Comparison of ENCODE assay signal across 9 mouse cellular contexts in genomic region chr10:94124376-94124775, GRCm38 (mm10). TPM values are rescaled to one million over a fixed set of nuclear protein-coding genes. Genes with fewer than 3 reads are reported as not detected.
A peak's percentile ranks its signal among the peaks of the same experiment; 100 is the strongest.
DNase-seq lines count a peak whose midpoint lies in the region; ATAC-seq and TF ChIP-seq lines count a peak whose summit lies in the region.
"Had no signal": no experiment of that assay in that cellular context is flagged by ENCODE, and none has a peak within 500 bp of the region (broad histone marks: within the 10 kb centered on the region; RNA-seq: fewer than 3 reads in every experiment).

No protein-coding gene starts in this region.

- DNase-seq in kidney, postnatal 0 days (ENCODE audit: low spot score): no peak
- DNase-seq in urinary bladder, postnatal 14 days (ENCODE audit: low spot score): peak; percentile 26
- no peak for DNase-seq in urinary bladder, postnatal 25 days (ENCODE audit: low spot score)
- DNase-seq in spleen, postnatal 36 days (ENCODE audit: low spot score in 2 of 2): no peak
- DNase-seq: gastrocnemius, postnatal 10 days had no signal

- H3K4me3 ChIP-seq in kidney, postnatal 0 days (replicated peaks; ENCODE audit: low read depth, low read length): no peak overlapping the region
- no peak overlapping the region for H3K4me3 ChIP-seq in kidney, embryonic 14.5 days (ENCODE audit: low read length)
- H3K4me3 ChIP-seq in hindbrain, embryonic 13.5 days: no peak overlapping the region
- H3K4me3 ChIP-seq: midbrain, embryonic 12.5 days had no signal

- H3K9ac ChIP-seq in kidney, postnatal 0 days (ENCODE audit: low read depth, low read length): no peak overlapping the region
- no peak overlapping the region for H3K9ac ChIP-seq in kidney, embryonic 14.5 days (ENCODE audit: low read depth, low read length)
- H3K9ac ChIP-seq in hindbrain, embryonic 13.5 days: no peak overlapping the region
- H3K9ac ChIP-seq: midbrain, embryonic 12.5 days had no signal

- H3K36me3 ChIP-seq in kidney, postnatal 0 days (ENCODE audit: insufficient read depth, low read length): peaks cover 3% of the 10 kb centered on the region; the same call in 1 of the 2 replicates
- no peaks in the 10 kb centered on the region for H3K36me3 ChIP-seq in kidney, embryonic 14.5 days (ENCODE audit: control insufficient read depth, insufficient read depth, low read length)
- H3K36me3 ChIP-seq in hindbrain, embryonic 13.5 days: peaks cover 18% of the 10 kb centered on the region

- no peaks in the 10 kb centered on the region for H3K4me1 ChIP-seq in kidney, postnatal 0 days (replicated peaks; ENCODE audit: insufficient read depth, low read length)
- no peaks in the 10 kb centered on the region for H3K4me1 ChIP-seq in kidney, embryonic 14.5 days (ENCODE audit: control insufficient read depth, insufficient read depth, low read length)
- peaks cover 6% of the 10 kb centered on the region for H3K4me1 ChIP-seq in hindbrain, embryonic 13.5 days (replicated peaks)

- H3K27ac ChIP-seq in kidney, postnatal 0 days: no peak overlapping the region
- no peak overlapping the region for H3K27ac ChIP-seq in kidney, embryonic 14.5 days (ENCODE audit: low read depth, low read length)
- H3K27ac ChIP-seq in hindbrain, embryonic 13.5 days: no peak overlapping the region
- H3K27ac ChIP-seq: midbrain, embryonic 12.5 days had no signal

- H3K4me2 ChIP-seq in kidney, postnatal 0 days (ENCODE audit: low read length): no peak overlapping the region
- no peak overlapping the region for H3K4me2 ChIP-seq in kidney, embryonic 14.5 days (replicated peaks; ENCODE audit: low read depth, low read length)
- no peak overlapping the region for H3K4me2 ChIP-seq in hindbrain, embryonic 13.5 days
- H3K4me2 ChIP-seq: midbrain, embryonic 12.5 days had no signal

- WGBS in kidney, postnatal 0 days: 76% methylated on average over 5 of the region's 5 CpGs
- WGBS in kidney, embryonic 14.5 days: 81% methylated on average over 5 of the region's 5 CpGs
- WGBS in hindbrain, embryonic 13.5 days: 83% methylated on average over 5 of the region's 5 CpGs

- H3K27me3 ChIP-seq in kidney, postnatal 0 days (ENCODE audit: insufficient read depth, low read length): no peaks in the 10 kb centered on the region
- H3K27me3 ChIP-seq in kidney, embryonic 14.5 days (ENCODE audit: control insufficient read depth, insufficient read depth, low read length): no peaks in the 10 kb centered on the region
- H3K27me3 ChIP-seq in hindbrain, embryonic 13.5 days: no peaks in the 10 kb centered on the region
- H3K27me3 ChIP-seq: midbrain, embryonic 12.5 days had no signal

- no peaks in the 10 kb centered on the region for H3K9me3 ChIP-seq in kidney, postnatal 0 days (replicated peaks; ENCODE audit: low read length)
- no peaks in the 10 kb centered on the region for H3K9me3 ChIP-seq in kidney, embryonic 14.5 days (ENCODE audit: control insufficient read depth, low read length)
- no peaks in the 10 kb centered on the region for H3K9me3 ChIP-seq in hindbrain, embryonic 13.5 days
- H3K9me3 ChIP-seq: midbrain, embryonic 12.5 days had no signal

- peak; percentile 51; the same call in 1 of the 2 replicates for TF ChIP-seq CTCF in kidney, postnatal 0 days (IDR thresholded peaks at IDR 0.05; ENCODE audit: low read depth)

- no peak for ATAC-seq in kidney, postnatal 0 days (replicated peaks; ENCODE audit: low FRiP score, low read depth)
- ATAC-seq in kidney, embryonic 14.5 days (ENCODE audit: low FRiP score, low TSS enrichment): no peak
- peak; percentile 42 for ATAC-seq in granulocyte monocyte progenitor cell, adult 5-6 weeks (replicated peaks; ENCODE audit: poor library complexity, severe bottlenecking)
- ATAC-seq in hindbrain, embryonic 13.5 days (ENCODE audit: low FRiP score): no peak

RNA-seq across cellular contexts. Expression of gene Nr2c1, which starts 23.4 kb away (rescaled TPM):
- polyA plus RNA-seq in kidney, postnatal 0 days (2015; fragmentation: Nextera tagmentation; extraction: Ambion mirVana): 5.7 and 6.4 TPM in 2 replicates
- 8.0 and 10.7 TPM in 2 replicates for polyA plus RNA-seq in kidney, embryonic 14.5 days (2014; fragmentation: Nextera tagmentation; extraction: Ambion mirVana)
- 5.5 and 10.2 TPM in 2 replicates for total RNA-seq in granulocyte monocyte progenitor cell, adult 5-6 weeks (2014; fragmentation: Nextera tagmentation)
- 5.2 and 8.0 TPM in 2 replicates for total RNA-seq in granulocyte monocyte progenitor cell, adult 5-6 weeks (2017)
- polyA plus RNA-seq in hindbrain, embryonic 13.5 days (2015; fragmentation: Nextera tagmentation; extraction: Ambion mirVana): 8.2 and 9.3 TPM in 2 replicates
